Mouse (Mus musculus): ENCODE results near the gene Zbtb4.

Gene Zbtb4

GRCm38 (mm10) chr11:69800392-69801197, 34.9 kb downstream of the Zbtb4 start:
- DNase-seq (ENCODE audit: low spot score in 2 of 2), result peak in 1 of 2 experiments; percentile 68

- peak in 1 of 2 experiments; percentile 68 for DNase-seq (ENCODE audit: low spot score in 2 of 2)
These were observed 35.8 kb downstream of the Zbtb4 start, which contains the start of gene Fgf11 for GRCm38 (mm10) chr11:69801379-69801977. Gene Fgf11, minus strand, starts transcription at chr11:69801857.

GRCm38 (mm10) chr11:69802648-69803105, 37.0 kb downstream of the Zbtb4 start:
- peak; percentile 50 to 74 for DNase-seq (ENCODE audit: low spot score in 2 of 2)

DNA sequence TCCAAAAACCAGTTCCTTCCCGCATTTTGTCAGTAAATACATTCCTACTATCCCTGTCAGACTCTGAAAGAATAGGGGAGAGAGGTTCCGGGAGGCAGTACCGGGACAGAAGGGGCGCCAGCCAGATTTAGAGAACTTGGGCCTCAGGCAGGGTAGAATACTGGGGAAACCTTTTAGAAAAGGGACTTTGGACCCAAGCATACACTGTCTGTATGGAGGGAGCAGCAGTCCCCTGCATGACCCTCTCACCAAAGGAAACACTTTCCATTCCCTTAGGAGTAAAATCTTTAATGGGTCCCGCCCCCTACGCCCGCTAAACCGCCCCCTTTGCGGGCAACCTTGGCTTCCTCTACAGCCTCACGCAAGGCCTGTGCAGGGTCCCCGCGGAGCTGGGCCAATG, 37.6 kb downstream of the Zbtb4 start:
- no peak for DNase-seq (ENCODE audit: low spot score in 2 of 2)

DNA sequence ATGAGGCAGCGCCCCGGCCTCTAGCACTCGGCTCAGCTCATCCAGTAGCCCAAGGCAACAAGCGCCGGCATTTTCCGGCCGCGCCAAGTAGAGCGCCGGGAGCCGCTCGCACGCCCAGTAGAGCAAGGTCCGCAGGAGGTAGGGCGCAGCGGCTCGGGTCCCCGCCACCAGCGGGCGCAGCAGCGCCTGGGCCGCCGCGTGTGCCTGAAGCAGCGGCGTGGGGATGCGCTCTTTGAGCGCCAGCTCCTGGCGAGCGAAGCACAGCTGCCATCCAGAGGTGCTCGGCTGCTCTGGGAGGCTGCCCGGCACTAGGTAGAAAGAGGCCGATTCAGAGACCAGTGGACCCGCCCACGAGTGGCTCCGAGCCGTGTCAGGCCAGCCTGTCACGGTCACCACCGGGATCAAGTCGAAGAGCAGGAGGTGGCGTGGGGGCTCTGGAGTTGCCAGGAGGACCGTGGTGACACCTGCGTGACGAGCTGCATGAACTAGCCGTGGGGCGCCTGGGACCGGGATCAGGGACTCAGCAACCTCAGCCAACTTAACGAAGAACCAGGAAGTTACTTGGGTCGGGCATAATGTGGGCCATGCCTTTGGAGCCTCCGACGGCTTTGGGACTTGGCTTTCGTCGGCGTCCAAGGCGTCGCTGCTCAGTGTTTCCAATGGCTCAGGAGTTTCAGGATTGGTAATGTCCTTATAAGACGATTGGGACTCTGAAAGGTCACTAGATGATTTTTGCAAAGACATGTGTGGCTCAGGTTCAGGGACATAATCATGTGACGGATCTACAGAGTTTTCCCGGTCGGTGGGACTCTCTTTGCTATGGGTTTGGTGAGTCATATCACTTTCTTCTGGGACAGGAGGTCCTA, 38.3 kb downstream of the Zbtb4 start:
- DNase-seq (ENCODE audit: low spot score in 2 of 2), result peak; percentile 65 to 86

GRCm38 (mm10) chr11:69804652-69804940, 38.9 kb downstream of the Zbtb4 start:
- DNase-seq (ENCODE audit: low spot score in 2 of 2), result no peak

- DNase-seq (ENCODE audit: low spot score in 2 of 2), result no peak
These were observed 39.5 kb downstream of the Zbtb4 start, which contains the start of gene Tmem102 for GRCm38 (mm10) chr11:69804972-69805909. Gene Tmem102, minus strand, starts transcription at chr11:69805624.

DNA sequence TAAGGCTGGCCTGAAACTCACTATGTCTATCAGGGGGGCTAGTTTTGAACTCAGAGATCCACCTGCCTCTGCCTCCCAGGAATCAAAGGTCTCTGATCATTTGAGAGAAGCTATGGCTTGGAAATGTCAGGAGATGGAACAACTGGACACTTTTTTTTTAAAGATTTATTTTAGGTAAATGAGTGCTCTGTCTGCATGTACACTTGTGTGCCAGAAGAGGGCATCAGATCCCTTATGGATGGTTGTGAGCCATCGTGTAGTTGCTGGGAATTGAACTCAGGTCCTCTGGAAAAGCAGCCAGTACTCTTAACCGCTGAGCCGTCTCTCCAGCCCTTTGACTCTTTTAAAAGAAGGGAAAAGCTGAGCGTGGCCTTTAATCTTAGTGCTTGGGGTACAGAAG, 40.7 kb downstream of the Zbtb4 start:
- DNase-seq (ENCODE audit: low spot score in 2 of 2), result no peak

- DNase-seq (ENCODE audit: low spot score in 2 of 2), result no peak
These were observed 41.9 kb downstream of the Zbtb4 start for GRCm38 (mm10) chr11:69807641-69808040.

- DNase-seq (ENCODE audit: low spot score in 2 of 2), result no peak
These were observed 44.6 kb downstream of the Zbtb4 start for GRCm38 (mm10) chr11:69810280-69810679.

- DNase-seq (ENCODE audit: low spot score in 2 of 2), result peak in 1 of 2 experiments; percentile 61
These were observed 49.4 kb downstream of the Zbtb4 start, which contains the start of gene Gm39566 for GRCm38 (mm10) chr11:69815155-69815554. Gene Gm39566, minus strand, starts transcription at chr11:69815298.

- DNase-seq (ENCODE audit: low spot score in 2 of 2), result peak in 1 of 2 experiments; percentile 61
These were observed 50.8 kb downstream of the Zbtb4 start for GRCm38 (mm10) chr11:69816520-69816919.

DNA sequence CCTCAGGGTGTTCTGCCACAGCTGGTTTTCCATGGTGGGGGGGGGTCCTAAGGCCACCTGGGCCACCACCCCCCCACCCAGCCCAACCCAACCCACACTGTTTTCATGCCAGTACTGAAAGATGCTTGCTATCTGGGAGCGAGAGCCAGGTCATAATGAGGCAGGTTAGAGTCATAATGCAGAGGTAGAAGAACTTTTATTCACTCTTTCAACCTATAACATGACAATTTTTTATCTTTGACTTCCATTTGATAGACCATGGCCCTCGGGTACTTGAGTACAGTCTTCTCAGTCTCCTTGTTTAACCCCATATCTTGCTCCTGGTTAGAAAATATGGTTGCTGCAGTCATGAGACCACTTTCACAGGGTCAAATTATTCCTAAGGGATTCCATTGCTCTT, 52.7 kb downstream of the Zbtb4 start, which contains the start of gene Spem2:
TSS of gene Spem2 (minus strand) at position 101 of the 400 bp plus-strand sequence.
- DNase-seq (ENCODE audit: low spot score in 2 of 2), result no peak

DNA sequence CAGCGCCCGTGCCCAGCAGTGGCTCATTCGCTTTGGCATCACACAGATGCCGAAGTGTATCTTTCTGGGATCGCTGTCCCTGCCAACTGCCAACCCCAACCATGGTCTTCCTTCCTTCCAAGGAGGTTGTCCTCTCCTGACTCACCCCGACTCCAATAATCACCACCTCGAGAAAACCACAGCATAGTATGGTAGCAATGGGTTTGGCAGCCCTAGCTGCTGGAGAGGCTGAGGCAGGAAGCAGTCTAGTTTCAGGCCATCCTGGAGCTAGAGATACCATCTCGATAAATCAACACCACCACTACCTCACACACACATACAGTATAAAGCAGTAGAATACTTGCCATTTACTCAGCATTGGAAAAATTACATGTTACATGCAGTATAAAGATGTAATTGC, 53.2 kb downstream of the Zbtb4 start:
- no peak for DNase-seq (ENCODE audit: low spot score in 2 of 2)

DNA sequence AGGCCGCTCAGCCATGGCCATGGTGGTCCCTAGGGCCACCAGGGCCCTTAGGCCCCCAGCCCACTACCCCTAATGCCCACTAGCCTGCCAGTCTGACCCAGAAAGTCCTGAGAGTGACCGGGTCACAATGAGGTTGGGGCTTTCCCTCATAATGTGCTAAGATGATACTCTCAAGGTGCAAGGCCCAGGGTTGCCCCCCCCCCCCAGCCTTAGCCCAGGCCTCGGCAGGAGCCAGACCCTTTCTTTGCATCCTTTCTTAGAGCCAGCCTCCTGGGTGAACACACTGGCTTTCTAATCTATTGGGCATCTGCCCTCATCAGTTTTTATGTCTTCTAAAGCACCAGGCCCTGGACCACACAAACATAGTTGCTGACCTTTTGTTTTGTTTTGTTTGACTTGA, 56.4 kb downstream of the Zbtb4 start, which contains the start of gene Spem1:
TSS of gene Spem1 (minus strand) at position 101 of the 400 bp plus-strand sequence.
- DNase-seq (ENCODE audit: low spot score in 2 of 2), result no peak

DNA sequence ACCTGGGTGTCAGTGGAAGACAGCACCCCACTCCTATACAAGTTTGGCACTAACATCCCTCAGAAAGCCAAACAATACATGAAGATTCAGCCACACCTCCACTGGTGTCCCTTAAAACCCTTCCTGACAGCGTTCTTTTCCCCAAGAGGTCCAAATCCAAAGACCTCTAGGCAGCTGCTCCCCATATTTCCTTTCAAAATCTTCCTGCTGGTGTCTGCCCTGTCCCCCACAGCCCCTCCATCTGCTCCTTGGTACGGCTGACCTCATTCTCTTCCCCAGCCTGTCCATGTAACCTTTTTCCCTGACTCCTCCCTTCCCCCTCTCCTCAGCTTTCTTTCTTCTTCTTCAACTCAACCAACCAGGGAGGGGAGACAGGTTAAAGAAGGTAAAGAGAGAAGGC, 57.7 kb downstream of the Zbtb4 start:
- DNase-seq (ENCODE audit: low spot score in 2 of 2), result no peak

GRCm38 (mm10) chr11:69828832-69829231, 63.1 kb downstream of the Zbtb4 start:
- no peak for DNase-seq (ENCODE audit: low spot score in 2 of 2)

- DNase-seq (ENCODE audit: low spot score in 2 of 2), result no peak
These were observed 67.8 kb downstream of the Zbtb4 start for GRCm38 (mm10) chr11:69833554-69833953.

Measured in spleen, postnatal 4 days (tissue).